Mouse (Mus musculus) liver, embryonic 16.5 days (tissue): ENCODE data around the gene Cyp3a25. TPM values are rescaled to one million over a fixed set of nuclear protein-coding genes. Genes with fewer than 3 reads are reported as not detected.
"Not testable (repeated sequence)": the region's sequence is repeated elsewhere in the genome, so short reads cannot be mapped to it uniquely, and the experiment has no call there.

Experiments used
- ATAC-seq: fragments of 200-750 bp; cut with Nextera tagmentation; 2 replicates; pipeline ENCODE4 v1.8.0; 2017; ENCODE audit warnings: low read depth, mild to moderate bottlenecking, moderate number of reproducible peaks, moderate library complexity
- H3K27ac ChIP-seq: fragments of 300-500 bp; sonication (generic); 2 replicates; pipeline ENCODE4 v1.5.1; 2014; ENCODE audit warnings: mild to moderate bottlenecking, low read length
- H3K27me3 ChIP-seq: fragments of 300-500 bp; sonication (generic); 2 replicates; pipeline ENCODE4 v1.6.1; 2014; ENCODE audit warnings: low read depth, low read length, mixed read lengths; ENCODE audit not compliant: control insufficient read depth, insufficient read depth
- H3K36me3 ChIP-seq: fragments of 300-500 bp; sonication (generic); 2 replicates; pipeline ENCODE4 v1.6.1; 2014; ENCODE audit warnings: mild to moderate bottlenecking; ENCODE audit not compliant: control insufficient read depth, insufficient read depth
- H3K4me1 ChIP-seq: fragments of 300-500 bp; sonication (generic); 2 replicates; pipeline ENCODE4 v1.6.1; 2014; ENCODE audit warnings: low read depth, low read length, mixed read lengths; ENCODE audit not compliant: control insufficient read depth
- H3K4me2 ChIP-seq: fragments of 300-500 bp; sonication (generic); 2 replicates; pipeline ENCODE4 v1.6.1; 2014; ENCODE audit warnings: low read depth, low read length, mixed read lengths
- H3K4me3 ChIP-seq: fragments of 300-500 bp; sonication (generic); 2 replicates; pipeline ENCODE4 v1.5.1; 2014; ENCODE audit warnings: low read depth, mild to moderate bottlenecking, low read length
- H3K9ac ChIP-seq: fragments of 300-500 bp; sonication (generic); 2 replicates; pipeline ENCODE4 v1.6.1; 2014; ENCODE audit warnings: low read depth, low read length
- H3K9me3 ChIP-seq: fragments of 300-500 bp; sonication (generic); replicated peaks from 2 replicates; pipeline ENCODE4 v1.6.1; 2016; ENCODE audit warnings: low read length; ENCODE audit not compliant: control insufficient read depth
- WGBS: fragments of 180-500 bp; shearing (Covaris S2); extraction: QIAGEN DNeasy Blood & Tissue Kit; methylation state at CpG from one replicate; pipeline ENCODE4 v1.1.7; 2014; ENCODE audit not compliant: insufficient replicate concordance; 5-methylcytosine and 5-hydroxymethylcytosine counted together
- polyA plus RNA-seq: library from polyadenylated mRNA; unstranded; fragments of >200 nt; fragmentation: Nextera tagmentation; extraction: Ambion mirVana; gene quantifications from 2 replicates; pipeline ENCODE4 v1.2.1, GENCODE M21; 2015

The Cyp3a25 gene
- 0.39 and 0.60 TPM in 2 replicates for polyA plus RNA-seq

DNA sequence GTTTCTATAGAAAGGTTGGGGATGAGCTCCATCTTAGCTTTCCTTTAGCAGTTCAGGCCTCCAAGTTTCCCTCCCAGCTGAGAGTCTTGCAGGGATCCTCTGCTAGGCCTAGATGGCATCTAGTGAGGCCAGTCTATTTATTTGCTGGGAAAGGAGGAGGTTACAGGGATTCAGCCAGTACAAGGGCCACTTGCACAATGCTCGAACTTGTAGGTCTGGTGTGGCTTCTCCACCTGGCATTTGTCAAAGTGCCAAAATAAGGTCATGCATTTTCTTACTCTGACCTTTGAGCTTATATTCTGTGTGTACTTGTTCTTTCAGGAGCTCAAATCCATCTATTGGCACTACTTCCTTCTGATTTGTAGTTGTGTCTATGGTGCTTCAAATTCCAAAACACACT lies at the start of gene Cyp3a25:
Gene Cyp3a25 (minus strand): TSS at position 110 of the 400 bp plus-strand sequence.
- 23% methylated on average over 1 of the region's 1 CpGs for WGBS
- H3K4me1 ChIP-seq, H3K9ac ChIP-seq, H3K27me3 ChIP-seq, H3K27ac ChIP-seq, H3K9me3 ChIP-seq, ATAC-seq, H3K4me3 ChIP-seq, H3K36me3 ChIP-seq, H3K4me2 ChIP-seq: not testable (repeated sequence)

DNA sequence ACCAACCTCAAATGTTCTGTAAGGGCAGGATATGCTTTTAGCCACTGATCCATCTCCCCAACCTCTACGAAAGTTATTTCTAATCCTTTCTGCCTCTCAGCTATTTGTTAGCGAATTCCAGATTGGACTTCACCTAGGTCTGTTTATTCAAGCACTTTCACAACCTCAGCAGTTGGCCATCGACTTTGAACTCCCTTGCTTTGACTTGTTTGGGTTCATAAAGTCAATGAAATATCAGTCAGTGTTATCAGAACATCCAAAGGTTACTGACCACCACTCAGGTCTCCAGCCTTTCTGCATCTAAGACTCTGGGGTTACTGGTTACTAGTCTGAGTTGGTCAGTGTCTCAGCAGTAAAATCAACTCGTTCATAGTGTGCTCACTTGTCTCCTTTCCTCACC lies 11.7 kb upstream of the Cyp3a25 start:
- WGBS: 20% methylated on average over 4 of the region's 4 CpGs
- Histone ChIP-seq H3K4me3 (no peak overlapping the region), H3K36me3 (no peaks in the 10 kb centered on the region), H3K4me2 (no peak overlapping the region), H3K9me3 (no peaks in the 10 kb centered on the region), H3K27ac (peak overlapping the region; percentile 52), H3K27me3 (no peaks in the 10 kb centered on the region), H3K4me1 (no peaks in the 10 kb centered on the region), H3K9ac (no peak overlapping the region)
- peak; percentile 80 for ATAC-seq

DNA sequence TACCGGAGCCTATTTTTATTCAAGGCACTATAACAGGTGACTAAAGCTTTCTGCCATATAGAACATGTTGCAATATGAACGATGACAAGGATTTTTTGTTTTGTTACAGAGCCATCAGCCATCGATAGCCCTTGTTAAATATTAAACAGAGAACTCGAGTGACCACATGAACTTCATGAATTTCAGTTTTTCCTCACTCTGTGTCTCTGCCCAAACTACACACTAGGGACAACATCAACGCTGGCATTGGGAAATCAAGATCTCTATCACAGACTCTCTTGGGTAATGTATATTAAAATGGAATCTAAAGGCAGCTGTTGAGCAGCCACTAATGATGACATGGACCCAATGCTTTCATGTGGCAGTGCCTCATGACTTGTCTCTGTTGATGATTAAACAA lies 8.9 kb upstream of the Cyp3a25 start:
- Histone ChIP-seq H3K36me3 (no peaks in the 10 kb centered on the region), H3K4me2 (no peak overlapping the region), H3K9ac (no peak overlapping the region), H3K27ac (no peak overlapping the region), H3K4me3 (no peak overlapping the region), H3K27me3 (no peaks in the 10 kb centered on the region), H3K4me1 (no peaks in the 10 kb centered on the region), H3K9me3 (no peaks in the 10 kb centered on the region)
- ATAC-seq: peak; percentile 70
- WGBS: 38% methylated on average over 5 of the region's 5 CpGs

DNA sequence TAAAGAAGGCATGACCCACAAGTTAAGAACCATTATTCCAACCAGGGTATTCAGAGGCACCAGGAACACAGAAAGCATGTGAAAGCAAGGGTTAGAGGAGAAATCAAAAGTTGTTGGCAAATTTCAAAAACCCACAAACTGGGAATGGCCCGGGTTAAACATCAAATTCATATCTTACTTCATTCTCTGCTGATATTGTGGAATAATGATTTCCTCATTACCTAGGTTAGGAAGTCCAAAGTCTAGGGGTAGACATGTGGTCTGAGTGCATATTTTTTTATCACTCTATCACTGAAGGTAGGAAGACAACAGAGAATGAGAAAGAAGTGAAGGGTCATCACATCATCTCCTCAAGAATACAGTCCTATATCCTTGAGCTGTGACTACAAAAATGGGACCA lies 1.8 kb upstream of the Cyp3a25 start:
- H3K9ac ChIP-seq: no peak overlapping the region
- no peak overlapping the region for H3K27ac ChIP-seq
- ATAC-seq: no peak
- H3K27me3 ChIP-seq: no peaks in the 10 kb centered on the region
- H3K36me3 ChIP-seq: no peaks in the 10 kb centered on the region
- no peak overlapping the region for H3K4me3 ChIP-seq
- no peak overlapping the region for H3K4me2 ChIP-seq
- no peaks in the 10 kb centered on the region for H3K9me3 ChIP-seq
- 54% methylated on average over 1 of the region's 1 CpGs for WGBS
- no peaks in the 10 kb centered on the region for H3K4me1 ChIP-seq

DNA sequence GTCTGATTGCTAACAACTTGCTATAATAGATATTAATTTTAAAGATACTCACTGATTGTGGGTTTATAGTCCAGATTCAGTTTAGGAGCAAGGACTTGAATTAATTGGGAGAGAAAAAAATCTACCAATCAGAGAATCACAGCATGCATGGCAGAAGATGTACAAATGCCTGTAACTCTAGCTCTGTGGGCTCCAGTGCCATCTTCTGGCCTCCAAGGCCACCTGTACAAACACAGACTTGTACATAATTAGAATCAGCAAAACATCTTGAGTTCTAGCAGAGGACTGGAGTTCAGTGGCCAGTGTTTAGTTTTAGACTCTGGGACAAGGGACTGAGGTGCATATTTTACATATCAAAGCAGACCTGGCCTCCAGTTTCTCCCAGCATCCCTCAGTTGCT lies 42.3 kb downstream of the Cyp3a25 start:
- no peak overlapping the region for H3K4me2 ChIP-seq
- no peak overlapping the region for H3K27ac ChIP-seq
- H3K36me3 ChIP-seq: no peaks in the 10 kb centered on the region
- no peak overlapping the region for H3K9ac ChIP-seq
- 0 out of 2 replicates have a peak, but pooled peaks cover 2% of the 10 kb centered on the region for H3K9me3 ChIP-seq
- H3K4me1 ChIP-seq: no peaks in the 10 kb centered on the region
- H3K4me3 ChIP-seq: no peak overlapping the region
- no peak for ATAC-seq
- no peaks in the 10 kb centered on the region for H3K27me3 ChIP-seq

Other genes starting within 250 kb of the Cyp3a25 start
- gene Cyp3a44, start 203.7 kb downstream of the Cyp3a25 start, polyA plus RNA-seq: 0.47 and 0.59 TPM in 2 replicates
- gene Cyp3a11, start 129.7 kb downstream of the Cyp3a25 start, polyA plus RNA-seq: 45.1 and 47.1 TPM in 2 replicates
- 0.07 and 0.11 TPM in 2 replicates for gene Cyp3a59, start 69.6 kb upstream of the Cyp3a25 start, polyA plus RNA-seq
- not detected in 2 replicates for gene Gm5565, start 150.9 kb upstream of the Cyp3a25 start, polyA plus RNA-seq
- gene Gm6309, start 161.1 kb upstream of the Cyp3a25 start, polyA plus RNA-seq: not detected in 2 replicates
- not detected in 2 replicates for gene 1700001J03Rik, start 175.7 kb upstream of the Cyp3a25 start, polyA plus RNA-seq
- gene Rnf6, start 211.9 kb upstream of the Cyp3a25 start, polyA plus RNA-seq: 28.0 and 30.9 TPM in 2 replicates
- gene Cdk8, start 221.6 kb upstream of the Cyp3a25 start, polyA plus RNA-seq: 11.5 and 11.8 TPM in 2 replicates